Mouse (Mus musculus) forebrain, postnatal 0 days (tissue): ENCODE measurements around the gene Ggct. TPM values are rescaled to one million over a fixed set of nuclear protein-coding genes. Genes with fewer than 3 reads are reported as not detected.

Experiments
- ATAC-seq: fragments of 200-750 bp; cut with Nextera tagmentation; 2 replicates; pipeline ENCODE4 v1.8.0; 2017; ENCODE audit warnings: mild to moderate bottlenecking, moderate library complexity
- DNase-seq: peaks from one replicate; pipeline ENCODE4 v3.0.0-alpha.2; 2015
- H3K27ac ChIP-seq: fragments of 300-500 bp; sonication (generic); 2 replicates; pipeline ENCODE4 v1.5.1; 2014; ENCODE audit warnings: low read depth, mild to moderate bottlenecking, antibody characterized with exemption, low read length, moderate library complexity, mixed read lengths
- H3K27me3 ChIP-seq: fragments of 300-500 bp; sonication (generic); 2 replicates; pipeline ENCODE4 v1.6.1; 2014; ENCODE audit warnings: mild to moderate bottlenecking, low read length, mixed read lengths; ENCODE audit not compliant: insufficient read depth
- H3K36me3 ChIP-seq: fragments of 300-500 bp; sonication (generic); 2 replicates; pipeline ENCODE4 v1.6.1; 2014; ENCODE audit warnings: mild to moderate bottlenecking, moderate library complexity; ENCODE audit not compliant: insufficient read depth
- H3K4me1 ChIP-seq: fragments of 300-500 bp; sonication (generic); 2 replicates; pipeline ENCODE4 v1.6.1; 2014; ENCODE audit warnings: antibody characterized with exemption; ENCODE audit not compliant: insufficient read depth
- H3K4me2 ChIP-seq: fragments of 300-500 bp; sonication (generic); 2 replicates; pipeline ENCODE4 v1.6.1; 2014; ENCODE audit warnings: low read depth, mild to moderate bottlenecking, moderate library complexity
- H3K4me3 ChIP-seq: fragments of 300-500 bp; sonication (generic); 2 replicates; pipeline ENCODE4 v1.5.1; 2014; ENCODE audit warnings: low read depth, low read length, mixed read lengths
- H3K9ac ChIP-seq: fragments of 300-500 bp; sonication (generic); 2 replicates; pipeline ENCODE4 v1.6.1; 2014; ENCODE audit warnings: mild to moderate bottlenecking
- H3K9me3 ChIP-seq: fragments of 300-500 bp; sonication (generic); 2 replicates; pipeline ENCODE4 v1.6.1; 2016; ENCODE audit warnings: low read length
- CTCF ChIP-seq: sonication (generic); IDR thresholded peaks from 2 replicates; pipeline ENCODE4 v1.5.1; 2016; ENCODE audit warnings: antibody characterized with exemption, control low read depth, low read depth
- WGBS: fragments of 180-500 bp; shearing (Covaris S2); extraction: QIAGEN DNeasy Blood & Tissue Kit; methylation state at CpG from one replicate; pipeline ENCODE4 v1.1.7; 2014; 5-methylcytosine and 5-hydroxymethylcytosine counted together
- polyA plus RNA-seq: library from polyadenylated mRNA; unstranded; fragments of >200 nt; fragmentation: Nextera tagmentation; extraction: Ambion mirVana; gene quantifications from 2 replicates; pipeline ENCODE4 v1.2.1, GENCODE M21; 2015
- total RNA-seq: library from RNA; depleted of rRNA; stranded (reverse); fragments of >200 nt; gene quantifications from 2 replicates; pipeline ENCODE4 v1.2.3, GENCODE M21; 2014

The Ggct gene
- total and polyA plus RNA-seq, 2 experiments from 2014 or later = 2.8 to 22.2 TPM

GRCm38 (mm10) chr6:54943292-54943691, 49.5 kb downstream of the Ggct start:
- DNase-seq (no peak), ATAC-seq (no peak)
- Histone ChIP-seq H3K4me3 (no peak overlapping the region), H3K4me2 (no peak overlapping the region), H3K27me3 (no peaks in the 10 kb centered on the region; the same call in 1 of the 2 replicates), H3K4me1 (no peaks in the 10 kb centered on the region), H3K36me3 (no peaks in the 10 kb centered on the region), H3K9ac (no peak overlapping the region), H3K27ac (no peak overlapping the region), H3K9me3 (no peaks in the 10 kb centered on the region)
- WGBS = 77% methylated on average over 16 of the region's 16 CpGs
- no peak for TF ChIP-seq CTCF

- H3K27me3 ChIP-seq = no peaks in the 10 kb centered on the region; the same call in 1 of the 2 replicates
- ATAC-seq = no peak
- no peaks in the 10 kb centered on the region for H3K9me3 ChIP-seq
- no peak overlapping the region for H3K4me3 ChIP-seq
- no peak overlapping the region for H3K27ac ChIP-seq
- 95% methylated on average over 6 of the region's 6 CpGs for WGBS
- no peaks in the 10 kb centered on the region for H3K4me1 ChIP-seq
- no peak for TF ChIP-seq CTCF
- H3K4me2 ChIP-seq = no peak overlapping the region
- H3K9ac ChIP-seq = no peak overlapping the region
- H3K36me3 ChIP-seq = no peaks in the 10 kb centered on the region
- no peak for DNase-seq
Measured at GRCm38 (mm10) chr6:54941149-54941548, 51.6 kb downstream of the Ggct start.

- Histone ChIP-seq H3K9ac (no peak overlapping the region), H3K4me2 (no peak overlapping the region), H3K36me3 (no peaks in the 10 kb centered on the region), H3K27me3 (no peaks in the 10 kb centered on the region; the same call in 1 of the 2 replicates), H3K9me3 (no peaks in the 10 kb centered on the region), H3K4me3 (no peak overlapping the region), H3K4me1 (no peaks in the 10 kb centered on the region), H3K27ac (no peak overlapping the region)
- WGBS = 69% methylated on average over 7 of the region's 7 CpGs
- no peak for DNase-seq
- no peak for ATAC-seq
- TF ChIP-seq CTCF = no peak
Measured at GRCm38 (mm10) chr6:54940126-54940525, 52.6 kb downstream of the Ggct start.

- TF ChIP-seq CTCF = no peak
- Histone ChIP-seq H3K27me3 (no peaks in the 10 kb centered on the region; the same call in 1 of the 2 replicates), H3K4me1 (no peaks in the 10 kb centered on the region), H3K36me3 (no peaks in the 10 kb centered on the region), H3K9me3 (no peaks in the 10 kb centered on the region), H3K9ac (no peak overlapping the region), H3K4me3 (no peak overlapping the region), H3K4me2 (no peak overlapping the region), H3K27ac (no peak overlapping the region)
- ATAC-seq (no peak), DNase-seq (no peak)
- WGBS = 59% methylated on average over 4 of the region's 4 CpGs
Measured at GRCm38 (mm10) chr6:54939631-54940030, 53.1 kb downstream of the Ggct start.

GRCm38 (mm10) chr6:54936496-54936895, 56.3 kb downstream of the Ggct start:
- Histone ChIP-seq H3K36me3 (no peaks in the 10 kb centered on the region), H3K4me2 (no peak overlapping the region), H3K4me3 (no peak overlapping the region), H3K4me1 (no peaks in the 10 kb centered on the region), H3K9me3 (no peaks in the 10 kb centered on the region), H3K27ac (no peak overlapping the region), H3K27me3 (no peaks in the 10 kb centered on the region), H3K9ac (no peak overlapping the region)
- ATAC-seq (no peak), DNase-seq (no peak)
- 82% methylated on average over 2 of the region's 2 CpGs for WGBS
- TF ChIP-seq CTCF = no peak

DNA sequence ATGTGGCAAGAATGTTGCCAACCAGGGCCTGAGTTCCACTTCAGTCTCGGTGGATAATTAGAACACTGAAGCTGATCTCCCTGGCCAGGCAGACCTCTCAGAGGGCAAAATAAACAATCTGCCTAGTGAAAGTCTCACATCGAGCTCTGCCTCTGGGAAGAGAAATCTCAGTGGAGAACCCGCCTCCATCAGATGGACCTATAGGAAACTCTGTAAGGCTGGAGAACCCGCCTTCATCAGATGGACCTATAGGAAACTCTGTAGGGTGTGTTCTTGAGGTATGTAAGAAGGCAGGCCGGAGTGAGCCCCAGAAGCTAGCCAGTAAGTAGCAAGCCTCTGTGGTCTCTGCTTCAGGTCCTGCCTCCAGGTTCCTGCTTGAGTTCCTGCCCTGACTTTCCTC, 57.8 kb downstream of the Ggct start:
- no peaks in the 10 kb centered on the region for H3K27me3 ChIP-seq
- H3K4me1 ChIP-seq = no peaks in the 10 kb centered on the region
- H3K4me2 ChIP-seq = no peak overlapping the region
- WGBS = 78% methylated on average over 5 of the region's 5 CpGs
- H3K9me3 ChIP-seq = no peaks in the 10 kb centered on the region
- no peak overlapping the region for H3K9ac ChIP-seq
- DNase-seq = no peak
- no peaks in the 10 kb centered on the region for H3K36me3 ChIP-seq
- no peak overlapping the region for H3K4me3 ChIP-seq
- no peak for ATAC-seq
- no peak for TF ChIP-seq CTCF
- no peak overlapping the region for H3K27ac ChIP-seq

- Histone ChIP-seq H3K36me3 (no peaks in the 10 kb centered on the region), H3K4me1 (no peaks in the 10 kb centered on the region), H3K27ac (no peak overlapping the region), H3K4me2 (no peak overlapping the region), H3K4me3 (no peak overlapping the region), H3K27me3 (no peaks in the 10 kb centered on the region), H3K9me3 (no peaks in the 10 kb centered on the region), H3K9ac (no peak overlapping the region)
- 89% methylated on average over 8 of the region's 8 CpGs for WGBS
- no peak for DNase-seq
- no peak for ATAC-seq
- TF ChIP-seq CTCF = no peak
Measured at GRCm38 (mm10) chr6:54934313-54934712, 58.4 kb downstream of the Ggct start.

- no peak for TF ChIP-seq CTCF
- H3K4me2 ChIP-seq = no peak overlapping the region
- DNase-seq (no peak), ATAC-seq (no peak)
- no peak overlapping the region for H3K9ac ChIP-seq
- no peaks in the 10 kb centered on the region for H3K36me3 ChIP-seq
- no peaks in the 10 kb centered on the region for H3K9me3 ChIP-seq
- H3K27ac ChIP-seq = no peak overlapping the region
- no peaks in the 10 kb centered on the region for H3K4me1 ChIP-seq
- WGBS = 72% methylated on average over 3 of the region's 3 CpGs
- H3K27me3 ChIP-seq = no peaks in the 10 kb centered on the region
- no peak overlapping the region for H3K4me3 ChIP-seq
Measured at GRCm38 (mm10) chr6:54933866-54934265, 58.9 kb downstream of the Ggct start.
